In the genomic region with DNA sequence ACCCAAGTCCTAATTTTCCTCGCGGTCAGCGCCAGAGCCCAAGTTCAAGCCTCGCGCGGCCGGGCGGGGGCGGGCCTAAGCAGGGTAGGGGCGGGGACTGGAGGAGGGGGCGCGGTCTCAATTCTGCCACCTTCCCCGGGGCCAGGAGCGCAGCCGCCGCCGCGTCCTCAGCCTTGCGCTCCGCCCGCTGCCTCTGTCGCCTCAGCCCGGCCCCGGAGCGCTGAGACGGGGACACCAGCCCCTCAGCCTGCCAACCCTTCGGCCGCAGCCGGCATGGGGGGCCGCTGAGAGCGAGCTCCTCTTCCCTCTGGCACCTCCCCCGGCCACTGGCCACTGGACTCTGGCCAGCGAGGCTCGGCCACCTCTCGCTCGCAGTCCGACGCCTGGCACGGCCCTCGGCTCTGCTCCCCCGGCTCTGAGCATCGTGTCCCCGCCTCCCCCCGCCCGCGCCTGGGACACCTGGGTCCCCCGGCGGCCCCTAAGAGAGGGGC, we compare ENCODE assay signal across 8 mouse cellular contexts. TPM values are rescaled to one million over a fixed set of nuclear protein-coding genes. Genes with fewer than 3 reads are reported as not detected.
DNase-seq lines count a peak whose midpoint lies in the region; ATAC-seq and TF ChIP-seq lines count a peak whose summit lies in the region.

A gene (plus strand): TSS at position 135 of the 491 bp plus-strand sequence.

- H3K9me3 ChIP-seq in ES-E14 (ENCODE audit: control insufficient read depth, insufficient read depth, low read depth, low read length), result no peaks in the 10 kb centered on the region
- H3K9me3 ChIP-seq in forebrain, embryonic 13.5 days (replicated peaks), result no peaks in the 10 kb centered on the region
- no peaks in the 10 kb centered on the region for H3K9me3 ChIP-seq in lung, embryonic 14.5 days (ENCODE audit: low read depth, low read length)

- intact Hi-C loops in heart, postnatal 14 days (cut with DNase I), result no loop called here

- peak within 1 kb of the TSS; percentile 84 for H3K4me2 ChIP-seq in forebrain, embryonic 13.5 days
- peak within 1 kb of the TSS; percentile 100 for H3K4me2 ChIP-seq in lung, embryonic 14.5 days

- peak; percentile 65 for DNase-seq in ES-E14 (ENCODE audit: low read depth, low spot score)
- peak; percentile 83 to 87 for DNase-seq in heart, postnatal 14 days
- peak; percentile 79 to 86 for DNase-seq in layer of hippocampus, adult 18-20 months (ENCODE audit: low spot score in 2 of 2)
- DNase-seq in lung, embryonic 14.5 days, result peak; percentile 90
- peak; percentile 67 to 69 for DNase-seq in thymus, adult 18-20 months

- under 1% methylated on average over 44 of the region's 48 CpGs for WGBS in forebrain, embryonic 13.5 days
- 0% methylated on average over 31 of the region's 48 CpGs for WGBS in lung, embryonic 14.5 days
- under 1% methylated on average over 48 of the region's 48 CpGs for WGBS in olfactory bulb, adult 2 months

- peak within 1 kb of the TSS; percentile 75 for H3K9ac ChIP-seq in ES-E14 (ENCODE audit: insufficient read depth, low read depth, low read length, poor library complexity, severe bottlenecking)
- peak within 1 kb of the TSS; percentile 71 for H3K9ac ChIP-seq in forebrain, embryonic 13.5 days
- peak within 1 kb of the TSS; percentile 65 for H3K9ac ChIP-seq in lung, embryonic 14.5 days

- H3K36me3 ChIP-seq in ES-E14 (ENCODE audit: control insufficient read depth, insufficient read depth, low read length, poor library complexity, severe bottlenecking), result peaks cover 8% of the 10 kb centered on the region
- H3K36me3 ChIP-seq in forebrain, embryonic 13.5 days (ENCODE audit: poor library complexity, severe bottlenecking), result peaks cover 36% of the 10 kb centered on the region
- peaks cover 29% of the 10 kb centered on the region for H3K36me3 ChIP-seq in lung, embryonic 14.5 days (ENCODE audit: insufficient read depth)

- H3K27ac ChIP-seq in ES-E14 (ENCODE audit: insufficient read depth, low read depth, low read length, poor library complexity, severe bottlenecking), result no peak within 1 kb of the TSS
- H3K27ac ChIP-seq in forebrain, embryonic 13.5 days, result no peak within 1 kb of the TSS; the same call in 1 of the 2 replicates
- H3K27ac ChIP-seq in lung, embryonic 14.5 days (ENCODE audit: low read depth), result peak within 1 kb of the TSS; percentile 27; the same call in 1 of the 2 replicates
- peak within 1 kb of the TSS; percentile 67; the same call in 1 of the 2 replicates for H3K27ac ChIP-seq in olfactory bulb, adult 2 months (ENCODE audit: insufficient read depth, low read depth, low read length)

- peaks cover 7 to 21% of the 10 kb centered on the region in 2 experiments; a peak in 3 of 4 replicates for H3K4me1 ChIP-seq in ES-E14 (ENCODE audit: control insufficient read depth in 2 of 2, insufficient read depth in 2 of 2, low read length in 2 of 2, poor library complexity in 1 of 2)
- peaks cover 30% of the 10 kb centered on the region for H3K4me1 ChIP-seq in forebrain, embryonic 13.5 days
- no peaks in the 10 kb centered on the region for H3K4me1 ChIP-seq in lung, embryonic 14.5 days (ENCODE audit: insufficient read depth)
- peaks cover 28% of the 10 kb centered on the region for H3K4me1 ChIP-seq in olfactory bulb, adult 2 months (ENCODE audit: control insufficient read depth, insufficient read depth, low read length)

- peak within 1 kb of the TSS; percentile 87 to 98 for H3K4me3 ChIP-seq in ES-E14 (ENCODE audit: insufficient read depth in 1 of 2, low read depth in 1 of 2, low read length in 2 of 2, poor library complexity in 1 of 2, severe bottlenecking in 1 of 2)
- H3K4me3 ChIP-seq in forebrain, embryonic 13.5 days, result peak within 1 kb of the TSS; percentile 57
- peak within 1 kb of the TSS; percentile 61 for H3K4me3 ChIP-seq in lung, embryonic 14.5 days (ENCODE audit: low read depth, low read length)
- peak within 1 kb of the TSS; percentile 66 for H3K4me3 ChIP-seq in olfactory bulb, adult 2 months (ENCODE audit: insufficient read depth, low read depth, low read length)

- TF ChIP-seq POLR2A in olfactory bulb, adult 2 months (IDR thresholded peaks at IDR 0.05; ENCODE audit: insufficient read depth, low read depth, low read length), result peak; percentile 82

- H3K27me3 ChIP-seq in forebrain, embryonic 13.5 days, result peaks cover 22% of the 10 kb centered on the region
- peaks cover 14% of the 10 kb centered on the region for H3K27me3 ChIP-seq in lung, embryonic 14.5 days (ENCODE audit: insufficient read depth, low read length)

- in situ Hi-C loops in ES-E14 (cut with MboI; ENCODE audit: low sequenced_read_pairs in 2 of 2, unreplicated experiment in 2 of 2), result no loop called here

- ATAC-seq in cerebellum, adult (ENCODE audit: insufficient number of reproducible peaks, low FRiP score, low TSS enrichment), result peak; percentile 62
- peak; percentile 95 for ATAC-seq in forebrain, embryonic 13.5 days
- peak; percentile 92 for ATAC-seq in lung, embryonic 14.5 days (ENCODE audit: insufficient read depth)

- no peak for TF ChIP-seq CTCF in lung, embryonic 14.5 days (IDR thresholded peaks at IDR 0.05; ENCODE audit: low read depth)
- no peak for TF ChIP-seq CTCF in olfactory bulb, adult 2 months (IDR thresholded peaks at IDR 0.05; ENCODE audit: insufficient read depth, low read depth, low read length)

TF ChIP-seq in ES-E14, 5 proteins besides CTCF, POLR2A, EP300 and RAD21:
- no peak for TF ChIP-seq HCFC1 (IDR thresholded peaks at IDR 0.05; ENCODE audit: borderline replicate concordance, insufficient read depth, low read length)
- no peak for TF ChIP-seq ZC3H11A (IDR thresholded peaks at IDR 0.05; ENCODE audit: borderline replicate concordance, low read depth, low read length)
- TF ChIP-seq MAFK (IDR thresholded peaks at IDR 0.05; ENCODE audit: insufficient read depth, low read depth, low read length), result no peak
- TF ChIP-seq ZNF384 (IDR thresholded peaks at IDR 0.05; ENCODE audit: low read depth, low read length), result no peak
- no peak for TF ChIP-seq CHD2 (IDR thresholded peaks at IDR 0.05; ENCODE audit: low read depth, low read length)

RNA-seq across cellular contexts. Expression of the gene that starts here (rescaled TPM):
- total RNA-seq in ES-E14 (2012; rRNA removed), result 0.98 and 1.4 TPM in 2 replicates
- 2.4 and 3.0 TPM in 2 replicates for polyA plus RNA-seq in forebrain, embryonic 13.5 days (2015; fragmentation: Nextera tagmentation; extraction: Ambion mirVana)
- 1 to 10 TPM in 1 of 2 experiments, under 1 TPM in 1; 0.61 to 1.0 TPM for total RNA-seq in heart, postnatal 14 days (2021)
- 100 to 1,000 TPM; 196 to 203 TPM for total RNA-seq in layer of hippocampus, adult 18-20 months (2021)
- 1.5 and 2.1 TPM in 2 replicates for polyA plus RNA-seq in lung, embryonic 14.5 days (2014; fragmentation: Nextera tagmentation; extraction: Ambion mirVana)
- 182 TPM in 1 of 2 replicates, not detected in the other for polyA plus RNA-seq in olfactory bulb, adult 2 months (2012; ENCODE audit: insufficient read depth, insufficient read length, low replicate concordance, missing spikeins)

Comparison
In these comparisons a context has a peak if more than half of its experiments do, and no peak if none do; other contexts are left out.
1. RNA of the gene that starts here (total RNA-seq): 196 to 203 TPM in layer of hippocampus, adult 18-20 months; 0.61 to 1.0 TPM in heart, postnatal 14 days and 0.98 to 1.4 TPM in ES-E14; every median in the first group is over 10 times any median in the second.
2. H3K27ac ChIP-seq: peak in lung, embryonic 14.5 days (single experiment) and olfactory bulb, adult 2 months (single experiment); none in ES-E14 (single experiment) and forebrain, embryonic 13.5 days (single experiment).
3. Peak in every context shown above with its lines, with median percentiles within 50 percentile points of each other: DNase-seq, H3K4me3 ChIP-seq, H3K9ac ChIP-seq and ATAC-seq.